Mouse (Mus musculus) erythroblast, embryonic 14.5 days (primary cell): ENCODE data around the gene Rab42. TPM values are rescaled to one million over a fixed set of nuclear protein-coding genes. Genes with fewer than 3 reads are reported as not detected.

Source experiments
- H3K27me3 ChIP-seq: 2 replicates; pipeline ENCODE4 v1.6.1; 2012; ENCODE audit warnings: inconsistent platforms; ENCODE audit not compliant: control insufficient read depth
- H3K36me3 ChIP-seq: 2 replicates; pipeline ENCODE4 v1.6.1; 2012; ENCODE audit warnings: mild to moderate bottlenecking, inconsistent platforms; ENCODE audit not compliant: control insufficient read depth
- H3K4me1 ChIP-seq: 2 replicates; pipeline ENCODE4 v1.6.1; 2012; ENCODE audit warnings: inconsistent platforms; ENCODE audit not compliant: control insufficient read depth
- H3K4me3 ChIP-seq: replicated peaks from 2 replicates; pipeline ENCODE3; 2012; ENCODE audit warnings: moderate library complexity, mild to moderate bottlenecking, inconsistent platforms
- H3K9me3 ChIP-seq: 2 replicates; pipeline ENCODE4 v1.6.1; 2012; ENCODE audit warnings: low read length, inconsistent platforms, mixed read lengths; ENCODE audit not compliant: control insufficient read depth
- GATA1 ChIP-seq: IDR thresholded peaks from 2 replicates; pipeline ENCODE4 v1.6.1; 2012; ENCODE audit warnings: low read length, inconsistent platforms, mixed read lengths
- TAL1 ChIP-seq: IDR thresholded peaks from 3 replicates; pipeline ENCODE4 v1.6.1; 2012; ENCODE audit warnings: low read length, inconsistent platforms, mixed read lengths
- polyA plus RNA-seq: library from polyadenylated mRNA; stranded (reverse); fragments of >175 nt; gene quantifications from 2 replicates; pipeline ENCODE4 v1.2.3, GENCODE M21; 2012

The Rab42 gene
- polyA plus RNA-seq, 1 experiment, result 0.05 TPM

- TF ChIP-seq GATA1 (no peak), TAL1 (no peak)
- no peaks in the 10 kb centered on the region for H3K27me3 ChIP-seq
- H3K4me3 ChIP-seq, result peak overlapping the region; percentile 71
- peaks cover 36% of the 10 kb centered on the region for H3K4me1 ChIP-seq
- no peaks in the 10 kb centered on the region for H3K9me3 ChIP-seq
- peaks cover 54% of the 10 kb centered on the region for H3K36me3 ChIP-seq
Measured at GRCm38 (mm10) chr4:132328391-132328982, 25.3 kb upstream of the Rab42 start.

GRCm38 (mm10) chr4:132326481-132326880 is 23.3 kb upstream of the Rab42 start:
- Histone ChIP-seq H3K36me3 (peaks cover 48% of the 10 kb centered on the region), H3K4me3 (no peak overlapping the region), H3K4me1 (peaks cover 31% of the 10 kb centered on the region), H3K27me3 (no peaks in the 10 kb centered on the region), H3K9me3 (no peaks in the 10 kb centered on the region)
- TF ChIP-seq TAL1 (no peak), GATA1 (no peak)

- no peak for TF ChIP-seq GATA1
- Histone ChIP-seq H3K4me1 (peaks cover 5% of the 10 kb centered on the region), H3K4me3 (no peak overlapping the region), H3K9me3 (no peaks in the 10 kb centered on the region), H3K27me3 (no peaks in the 10 kb centered on the region), H3K36me3 (peaks cover 64% of the 10 kb centered on the region)
Measured at GRCm38 (mm10) chr4:132315711-132316110, 12.5 kb upstream of the Rab42 start.

GRCm38 (mm10) chr4:132312627-132313026 is 9.4 kb upstream of the Rab42 start:
- Histone ChIP-seq H3K4me1 (peaks cover 31% of the 10 kb centered on the region), H3K9me3 (no peaks in the 10 kb centered on the region), H3K27me3 (no peaks in the 10 kb centered on the region), H3K4me3 (no peak overlapping the region), H3K36me3 (peaks cover 59% of the 10 kb centered on the region)
- TF ChIP-seq TAL1 (no peak), GATA1 (no peak)

- TF ChIP-seq TAL1 (no peak), GATA1 (no peak)
- H3K36me3 ChIP-seq, result peaks cover 55% of the 10 kb centered on the region
- peaks cover 31% of the 10 kb centered on the region for H3K4me1 ChIP-seq
Measured at GRCm38 (mm10) chr4:132311801-132312200, 8.6 kb upstream of the Rab42 start.

GRCm38 (mm10) chr4:132311209-132311608 is 8.0 kb upstream of the Rab42 start:
- TF ChIP-seq GATA1, result no peak
- no peak for TF ChIP-seq TAL1
- H3K36me3 ChIP-seq, result peaks cover 49% of the 10 kb centered on the region
- H3K4me3 ChIP-seq, result no peak overlapping the region
- H3K4me1 ChIP-seq, result peaks cover 31% of the 10 kb centered on the region
- no peaks in the 10 kb centered on the region for H3K9me3 ChIP-seq
- no peaks in the 10 kb centered on the region for H3K27me3 ChIP-seq

More at GRCm38 (mm10) chr4:132311801-132312200, 8.6 kb upstream of the Rab42 start:
- Histone ChIP-seq H3K4me3 (no peak overlapping the region), H3K27me3 (no peaks in the 10 kb centered on the region), H3K9me3 (no peaks in the 10 kb centered on the region)

- TF ChIP-seq TAL1 (no peak), GATA1 (no peak; the same call in 1 of the 2 replicates)
- H3K36me3 ChIP-seq, result peaks cover 45% of the 10 kb centered on the region
Measured at GRCm38 (mm10) chr4:132309849-132310472, 6.8 kb upstream of the Rab42 start.

GRCm38 (mm10) chr4:132309140-132309848 is 6.1 kb upstream of the Rab42 start:
- Histone ChIP-seq H3K27me3 (no peaks in the 10 kb centered on the region), H3K4me1 (peaks cover 40% of the 10 kb centered on the region), H3K4me3 (peak overlapping the region; percentile 72), H3K9me3 (no peaks in the 10 kb centered on the region), H3K36me3 (peaks cover 44% of the 10 kb centered on the region)
- TF ChIP-seq GATA1 (peak; percentile 18; the same call in 1 of the 2 replicates), TAL1 (no peak)

More at GRCm38 (mm10) chr4:132309849-132310472, 6.8 kb upstream of the Rab42 start:
- peak overlapping the region; percentile 72 for H3K4me3 ChIP-seq
- no peaks in the 10 kb centered on the region for H3K9me3 ChIP-seq
- H3K4me1 ChIP-seq, result peaks cover 40% of the 10 kb centered on the region
- H3K27me3 ChIP-seq, result no peaks in the 10 kb centered on the region
